Mouse (Mus musculus): ENCODE measurements around the gene Aire.
"Not testable (repeated sequence)": the region's sequence is repeated elsewhere in the genome, so short reads cannot be mapped to it uniquely, and the experiment has no call there.

The Aire gene

GRCm38 (mm10) chr10:78049519-78050035 is 6.2 kb upstream of the Aire start:
- no peak for DNase-seq

DNA sequence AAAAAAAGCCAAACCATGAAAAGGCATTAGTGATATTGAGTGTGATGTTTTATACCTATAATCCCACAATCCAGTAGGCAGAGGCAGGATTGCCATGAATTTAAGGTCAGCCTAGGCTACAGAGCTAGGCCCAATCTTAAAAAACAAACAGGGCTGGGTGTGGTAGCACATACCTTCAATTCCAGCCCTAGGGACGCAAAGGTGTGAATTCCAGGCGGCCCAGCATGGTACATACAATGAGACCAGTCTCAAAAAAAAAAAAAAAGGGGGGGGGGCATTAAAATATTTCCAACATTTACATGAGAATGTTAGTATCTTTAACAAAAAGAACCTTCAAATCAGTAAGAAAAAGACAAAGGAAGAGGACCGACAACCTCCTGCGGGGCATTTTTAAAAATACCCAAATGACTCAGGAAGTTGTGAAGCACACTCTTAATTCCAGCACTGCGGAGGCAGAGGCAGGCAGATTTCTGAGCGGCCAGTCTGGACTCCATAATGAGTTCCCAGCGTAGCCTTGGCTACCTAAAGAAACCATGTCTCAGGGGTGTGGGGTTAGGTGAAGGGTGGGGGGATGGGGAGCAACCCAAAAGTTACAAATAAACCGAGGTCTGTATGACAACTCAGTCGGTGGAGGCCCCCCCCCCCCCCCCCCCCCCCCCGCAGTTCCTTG is 4.8 kb upstream of the Aire start:
- no peak for DNase-seq

DNA sequence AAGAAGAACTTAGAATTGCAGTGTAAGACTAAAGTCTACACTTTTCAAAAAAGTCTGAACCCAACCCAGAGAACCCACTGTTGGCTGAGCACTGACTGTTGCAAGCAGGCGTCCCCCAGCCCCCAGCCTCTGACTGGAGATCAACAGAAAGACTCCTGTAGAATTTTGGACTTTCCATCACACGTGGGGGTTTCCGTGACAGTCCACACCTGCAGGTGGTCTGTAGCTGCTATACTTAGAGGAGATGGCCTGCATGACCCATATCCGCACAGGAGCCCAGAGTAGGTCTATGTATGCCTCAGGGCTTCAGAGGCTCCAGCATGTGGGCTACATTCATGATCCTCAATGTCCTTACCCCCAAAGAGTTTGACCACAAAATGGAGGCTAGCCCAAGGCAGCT is 3.0 kb upstream of the Aire start:
- no peak for DNase-seq

- no peak for DNase-seq
These were observed 1.1 kb upstream of the Aire start for GRCm38 (mm10) chr10:78044531-78044930.

- no peak for DNase-seq
These were observed 559 bp downstream of the Aire start for GRCm38 (mm10) chr10:78042697-78043405.

GRCm38 (mm10) chr10:78042096-78042495 is 1.3 kb downstream of the Aire start:
- no peak for DNase-seq

DNA sequence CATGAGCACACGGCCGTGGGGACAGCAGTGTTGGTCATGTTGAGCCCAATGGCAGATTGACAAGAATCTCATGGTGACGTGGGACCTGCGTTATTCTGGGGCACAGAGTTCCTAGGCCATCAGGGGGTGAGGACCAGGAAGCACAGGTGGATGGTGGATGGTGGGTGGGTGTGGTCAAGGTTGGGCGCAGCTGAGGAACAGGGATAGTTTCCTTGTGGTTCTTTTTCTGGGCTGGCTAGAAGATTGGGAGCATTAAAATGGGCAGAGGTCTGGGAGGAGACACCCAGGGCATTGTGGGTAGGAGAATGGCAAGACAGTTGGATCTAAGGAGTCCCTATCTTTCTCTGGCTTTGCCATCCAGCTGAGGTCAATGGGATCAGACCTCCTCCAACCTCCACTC is 1.8 kb downstream of the Aire start, which contains the start of gene Dnmt3l:
TSS of gene Dnmt3l (plus strand) at position 301 of the 400 bp plus-strand sequence.
- DNase-seq: no peak

- no peak for DNase-seq
These were observed 6.3 kb downstream of the Aire start for GRCm38 (mm10) chr10:78037139-78037538.

DNA sequence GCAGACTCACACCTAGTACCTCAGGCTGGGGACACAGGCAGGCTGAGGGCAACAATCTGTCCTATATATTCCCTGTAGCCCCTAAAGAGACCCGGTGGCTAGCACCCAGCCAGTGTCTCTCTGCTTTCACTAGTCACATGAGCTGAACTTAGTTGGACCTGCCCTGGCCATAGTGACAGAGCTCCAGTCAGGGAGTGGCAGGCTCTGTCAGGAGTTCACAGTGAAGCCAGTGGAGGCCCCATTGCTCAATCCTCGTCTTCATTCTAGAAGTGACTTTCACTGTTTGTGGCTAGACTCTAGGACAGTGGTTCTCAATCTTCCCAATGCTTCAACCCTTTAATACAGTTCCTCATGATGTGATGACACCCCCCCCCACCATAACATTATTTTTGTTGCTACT is 11.4 kb downstream of the Aire start:
- no peak for DNase-seq

DNA sequence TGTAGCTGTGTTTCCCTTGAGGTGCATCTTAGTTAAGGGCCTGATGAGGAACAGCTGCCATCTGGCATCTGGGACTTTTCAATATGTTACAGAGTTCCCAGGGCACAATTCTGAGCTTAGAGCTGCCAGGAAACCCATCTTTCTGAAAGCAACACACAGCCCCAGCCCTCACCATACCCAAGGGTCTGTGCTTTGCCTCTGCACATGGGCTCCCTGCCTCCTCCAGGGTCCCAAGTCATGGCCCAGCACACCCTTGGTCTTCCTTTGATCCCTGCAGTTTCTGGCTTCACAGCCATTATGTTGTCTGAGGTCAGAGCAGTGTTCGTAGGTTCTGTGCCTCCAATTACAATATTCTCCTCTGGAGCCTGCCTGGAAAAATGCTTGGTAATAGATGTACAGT is 14.3 kb downstream of the Aire start:
- no peak for DNase-seq

- DNase-seq: peak; percentile 37 to 78
These were observed 15.3 kb downstream of the Aire start for GRCm38 (mm10) chr10:78028129-78028528.

- not testable (repeated sequence) for DNase-seq
These were observed 18.0 kb downstream of the Aire start for GRCm38 (mm10) chr10:78025453-78025852.

GRCm38 (mm10) chr10:78019984-78020383 is 23.4 kb downstream of the Aire start:
- not testable (repeated sequence) for DNase-seq

GRCm38 (mm10) chr10:78019291-78019690 is 24.1 kb downstream of the Aire start:
- no peak for DNase-seq

DNA sequence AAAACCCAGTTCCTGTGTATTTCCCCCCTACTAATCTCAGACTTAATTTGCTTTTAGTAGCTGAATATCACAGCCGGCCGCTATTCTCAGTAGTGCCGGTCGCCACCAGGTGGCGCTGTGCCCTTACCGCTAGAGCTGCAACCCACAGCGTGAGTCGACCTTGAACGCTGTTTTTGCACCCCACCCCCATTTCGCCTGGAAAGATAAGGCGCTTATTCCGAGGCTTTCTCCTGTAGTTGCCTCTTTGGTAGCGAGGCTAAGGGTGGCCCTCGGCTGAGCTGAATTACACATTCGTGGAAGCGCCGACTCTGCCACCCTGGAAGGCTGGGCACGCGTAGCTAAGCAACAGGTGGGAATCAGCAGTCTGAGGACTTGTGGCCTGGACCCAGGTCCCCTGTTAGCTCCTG is 24.6 kb downstream of the Aire start:
- DNase-seq: peak; percentile 66 to 79

DNA sequence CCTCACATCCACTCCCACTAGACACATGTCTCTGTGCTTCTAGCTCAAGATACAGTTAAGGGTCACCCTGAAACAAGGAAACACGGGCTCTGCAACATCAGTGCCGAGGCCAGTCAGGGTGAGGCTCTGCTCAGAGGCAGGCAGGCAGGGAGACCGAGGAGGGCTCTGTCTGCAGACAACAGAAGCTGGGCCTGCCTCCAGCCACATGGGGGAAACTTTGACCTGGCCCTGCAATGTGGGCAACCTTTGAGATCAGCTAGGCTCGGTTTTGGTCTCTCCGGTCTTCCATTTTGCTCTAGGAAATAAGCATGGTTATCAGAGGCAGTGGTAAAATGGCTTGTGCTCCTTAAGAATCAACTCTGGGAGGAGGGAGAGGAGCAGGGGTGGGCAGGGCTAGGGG is 27.0 kb downstream of the Aire start:
- no peak for DNase-seq

GRCm38 (mm10) chr10:78015489-78015888 is 27.9 kb downstream of the Aire start:
- DNase-seq: no peak

DNA sequence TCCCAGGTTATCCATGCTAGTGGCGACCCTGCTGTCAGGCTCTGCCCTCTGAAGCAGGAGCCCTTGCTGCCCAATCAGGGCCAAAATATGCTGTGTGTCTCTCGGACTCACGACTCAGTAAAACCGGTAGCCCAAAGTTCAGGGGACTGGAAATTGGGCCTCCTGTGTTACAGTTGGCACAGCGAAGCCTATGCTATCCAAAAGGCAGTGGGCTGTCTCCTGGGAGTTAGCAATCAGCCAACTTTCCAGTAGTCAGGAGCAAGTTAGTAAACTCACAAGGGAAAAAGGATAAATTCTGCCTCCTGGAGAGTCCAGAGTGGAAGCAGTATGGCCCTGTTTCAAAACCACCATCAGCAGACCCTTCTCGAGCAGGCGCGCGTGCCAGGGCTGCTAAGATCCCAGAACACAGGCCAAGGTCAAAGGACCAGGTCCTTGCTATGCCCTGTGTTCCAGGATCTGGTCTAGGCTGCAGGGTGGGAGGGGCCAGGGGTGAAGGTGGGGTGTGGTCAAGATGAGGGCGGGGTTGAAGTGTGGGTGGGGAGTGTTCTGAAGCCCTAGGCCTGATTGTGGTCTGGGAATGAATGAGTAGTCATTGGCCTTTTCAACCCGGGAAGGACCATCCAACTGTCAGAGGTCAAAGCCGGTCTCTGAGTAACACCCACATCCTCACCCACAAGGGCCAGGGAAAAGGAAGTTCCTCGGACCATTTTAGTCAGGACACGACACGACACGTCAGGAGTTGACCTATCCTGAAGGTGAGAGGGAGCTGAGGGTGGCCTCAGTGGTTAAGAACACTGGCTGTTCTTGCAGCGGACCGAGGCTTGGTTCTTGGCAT is 30.5 kb downstream of the Aire start:
- no peak for DNase-seq

GRCm38 (mm10) chr10:78011116-78011515 is 32.3 kb downstream of the Aire start:
- not testable (repeated sequence) for DNase-seq

DNA sequence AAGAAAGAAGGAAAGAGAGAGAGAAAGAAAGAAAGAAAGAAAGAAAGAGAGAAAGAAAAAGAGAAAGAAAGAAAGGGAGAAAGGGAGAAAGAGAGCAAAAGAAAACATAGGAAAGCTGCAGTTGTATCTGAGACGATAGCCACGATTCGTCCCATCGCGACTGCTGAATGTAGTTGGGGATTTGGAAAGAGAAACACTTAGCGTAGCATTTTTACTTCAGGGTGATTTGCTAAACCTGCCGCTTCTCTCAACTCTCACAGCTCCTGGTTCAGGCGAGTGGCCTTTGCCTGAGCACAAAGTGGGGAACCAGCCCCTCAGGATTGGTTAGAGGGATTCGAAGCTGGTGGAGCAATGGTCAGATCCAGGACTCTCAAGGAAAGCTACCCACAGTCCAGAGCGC is 33.1 kb downstream of the Aire start:
- no peak for DNase-seq

GRCm38 (mm10) chr10:78009945-78010293 is 33.5 kb downstream of the Aire start, which contains the start of gene Pfkl:
TSS of gene Pfkl (minus strand) at chr10:78010083.
- DNase-seq: no peak

GRCm38 (mm10) chr10:78009184-78009944 is 34.0 kb downstream of the Aire start:
- DNase-seq: peak; percentile 96 to 98

DNA sequence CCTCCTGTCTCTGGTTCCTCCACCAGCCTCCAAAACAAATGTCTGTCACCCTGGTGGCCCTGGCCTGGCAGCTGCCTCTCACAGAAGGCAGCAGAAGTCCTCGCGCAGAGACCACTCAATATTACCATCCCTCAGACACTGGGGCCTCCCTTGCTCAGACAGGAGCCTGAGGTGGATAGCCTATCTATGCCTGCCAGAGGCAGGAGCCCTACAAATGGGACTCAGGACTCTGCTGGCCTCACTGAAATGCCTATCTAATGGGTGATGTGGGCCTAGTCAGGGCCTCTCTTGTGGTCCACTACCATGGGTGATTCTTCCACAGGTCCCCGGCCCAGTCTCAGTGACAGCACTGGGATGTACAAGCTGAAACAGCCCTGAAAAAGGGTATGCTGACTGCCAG is 35.2 kb downstream of the Aire start:
- peak in 1 of 2 experiments; percentile 20 for DNase-seq

Measured in lung, postnatal 4 days (tissue).